Mouse (Mus musculus) testis, postnatal 14 days (tissue): ENCODE measurements around the gene Tead4.
"Not testable (repeated sequence)": the region's sequence is repeated elsewhere in the genome, so short reads cannot be mapped to it uniquely, and the experiment has no call there.

Experiments
- DNase-seq: peaks from one replicate; pipeline ENCODE4 v3.0.0; 2021; ENCODE audit warnings: low spot score

The Tead4 gene

DNA sequence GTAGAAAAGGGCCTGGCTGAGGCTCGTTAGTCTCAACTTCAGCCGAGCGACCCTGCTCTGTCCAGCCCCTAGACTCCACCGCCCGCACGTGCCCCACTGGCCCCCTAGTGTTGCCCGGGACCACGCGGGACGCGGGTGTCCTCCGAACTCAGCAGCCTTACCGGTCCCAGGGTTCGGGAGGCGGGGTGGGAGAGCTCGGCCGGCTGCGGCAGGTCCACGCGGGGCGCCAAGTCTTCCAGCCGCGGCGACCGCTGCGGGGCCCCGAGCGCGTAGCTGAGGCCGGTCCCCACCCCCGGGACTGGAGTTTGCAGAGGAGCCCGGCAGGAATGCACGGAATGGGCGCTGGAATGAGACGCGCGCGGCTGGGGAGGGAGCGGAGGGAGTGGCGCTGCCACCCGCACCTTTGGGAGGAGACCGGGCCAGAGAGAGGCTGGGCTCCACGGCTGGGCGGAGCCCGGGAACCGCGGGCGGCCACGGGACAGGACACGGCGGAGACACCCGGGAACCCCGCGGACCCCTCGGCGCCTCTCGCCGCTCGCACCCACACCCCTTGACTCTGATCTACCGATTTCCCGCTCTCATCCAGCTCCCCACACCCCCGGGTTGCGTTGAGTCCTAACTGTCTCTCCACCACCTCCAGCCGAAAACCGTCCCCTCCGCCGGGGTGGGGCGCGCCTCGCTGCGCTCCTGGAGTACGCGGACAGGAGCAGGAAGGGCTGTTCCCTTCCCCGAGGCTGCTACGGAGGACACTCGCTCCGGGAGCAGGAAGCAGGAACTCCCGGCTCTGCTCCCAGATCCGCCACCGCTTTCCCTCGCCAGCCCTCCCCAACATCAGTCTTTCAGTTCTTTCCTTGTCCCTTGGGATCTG, at the start of gene Tead4:
Gene Tead4, minus strand, starts transcription at position 690 of the 868 bp plus-strand sequence.
- peak; percentile 51 for DNase-seq

DNA sequence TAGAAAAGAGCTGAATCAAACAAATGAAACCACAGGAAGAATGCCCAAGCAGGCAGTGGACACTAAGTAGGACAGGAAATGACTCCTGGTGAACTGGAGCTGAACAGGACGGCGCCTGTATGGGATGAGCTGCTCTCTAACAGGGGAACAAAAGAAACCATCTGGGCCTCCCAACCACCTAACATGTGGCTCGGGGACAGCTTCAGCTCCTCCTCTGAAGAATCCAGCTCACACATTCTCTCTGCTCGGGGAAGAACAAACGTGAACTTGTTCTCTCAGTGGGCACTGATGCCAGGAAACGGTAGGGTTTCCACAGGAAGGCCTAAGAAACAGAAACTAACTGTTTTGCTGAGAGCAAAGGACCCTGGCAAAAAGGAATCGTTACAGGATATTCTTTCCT, 49.1 kb upstream of the Tead4 start:
- DNase-seq: no peak

DNA sequence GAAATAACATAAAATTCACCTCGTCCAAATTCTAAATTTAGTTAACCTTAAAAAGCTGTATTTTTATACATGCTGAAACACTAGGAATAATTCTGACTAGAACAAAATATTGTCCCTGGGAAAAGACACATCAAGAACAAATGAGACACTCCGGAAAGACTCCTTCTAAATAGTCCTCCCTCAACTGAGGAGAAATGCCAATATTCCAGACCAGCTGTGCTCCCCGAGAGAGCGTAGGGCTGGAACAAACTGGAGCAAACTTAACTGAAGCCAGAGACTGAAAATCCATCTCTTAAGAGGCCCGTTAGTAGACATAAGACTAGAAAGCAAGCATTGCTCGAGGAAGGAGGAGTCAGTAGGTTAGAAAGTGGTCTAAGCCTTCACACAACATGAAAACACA, 46.2 kb upstream of the Tead4 start:
- DNase-seq: no peak

DNA sequence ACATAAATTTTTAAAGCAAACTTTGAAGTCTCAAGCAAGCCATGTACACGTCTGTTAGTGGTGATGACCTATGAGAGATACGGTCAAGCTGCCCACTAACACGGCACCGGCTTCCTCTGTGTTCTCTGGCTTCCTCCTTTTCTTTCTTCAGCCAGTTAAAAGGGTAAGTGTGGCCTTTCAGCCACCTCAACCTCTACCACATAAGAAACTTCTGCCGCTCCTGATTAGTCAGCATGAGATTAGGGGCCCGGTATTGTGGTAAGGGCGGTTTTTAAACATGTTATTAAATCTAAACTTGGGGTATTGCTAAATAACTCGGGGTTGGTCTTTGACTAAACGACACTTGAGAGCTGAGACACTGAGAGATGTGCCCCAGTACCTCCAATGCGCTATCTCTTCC, 45.0 kb upstream of the Tead4 start:
- DNase-seq: no peak

DNA sequence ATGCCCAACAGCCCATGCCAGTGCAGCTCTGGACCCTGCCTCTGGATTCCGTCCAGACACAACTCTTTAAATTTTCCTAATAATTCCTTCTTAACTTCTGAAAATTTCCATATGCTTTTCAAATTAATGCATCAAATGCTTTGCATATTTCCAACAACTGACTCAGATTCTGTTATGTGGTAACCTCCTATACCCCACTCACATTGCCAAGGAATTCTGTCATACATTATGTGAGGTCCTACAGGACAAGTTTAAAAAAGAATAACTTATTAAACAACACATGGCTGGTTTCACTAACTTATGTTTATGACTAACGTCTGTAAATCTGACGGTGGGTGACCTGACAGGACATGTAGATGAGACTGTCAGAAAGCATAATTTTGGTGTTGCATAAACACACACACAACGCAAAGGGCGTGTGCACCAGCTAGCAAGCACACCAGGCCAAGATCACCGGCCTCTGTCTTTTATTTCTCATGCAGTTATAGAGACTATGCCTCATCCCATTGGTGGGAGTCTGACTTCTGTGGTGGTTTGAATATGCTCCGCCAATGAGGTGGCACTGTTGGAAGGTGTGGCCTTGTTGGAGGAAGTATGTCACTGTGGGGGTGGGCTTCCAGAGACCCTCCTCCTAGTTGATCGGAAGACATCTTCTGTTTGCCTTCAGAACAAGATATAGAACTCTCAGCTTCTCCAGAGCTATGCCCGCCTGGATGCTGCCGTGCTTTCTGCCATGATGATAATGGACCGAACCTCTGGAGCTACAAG, 41.5 kb upstream of the Tead4 start:
- DNase-seq: no peak

DNA sequence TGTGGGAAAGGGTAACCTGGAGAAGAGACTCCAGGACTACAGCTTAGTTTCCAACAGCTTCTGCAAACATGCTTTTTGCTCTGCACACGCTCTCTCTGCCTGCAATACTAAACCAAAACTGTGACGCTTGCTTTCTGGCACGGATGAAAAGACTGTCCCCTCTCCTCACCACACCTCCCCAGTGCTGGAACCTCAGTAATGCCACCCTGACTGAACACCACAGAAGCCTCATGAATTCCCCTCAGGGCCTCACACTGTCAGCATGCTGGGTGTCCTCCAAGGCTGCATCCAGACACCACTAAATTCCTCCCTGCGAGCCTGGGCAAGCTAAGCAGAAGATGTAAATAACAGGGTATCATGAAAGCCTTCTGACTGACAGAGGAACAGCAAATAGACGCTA, 38.3 kb upstream of the Tead4 start:
- no peak for DNase-seq

DNA sequence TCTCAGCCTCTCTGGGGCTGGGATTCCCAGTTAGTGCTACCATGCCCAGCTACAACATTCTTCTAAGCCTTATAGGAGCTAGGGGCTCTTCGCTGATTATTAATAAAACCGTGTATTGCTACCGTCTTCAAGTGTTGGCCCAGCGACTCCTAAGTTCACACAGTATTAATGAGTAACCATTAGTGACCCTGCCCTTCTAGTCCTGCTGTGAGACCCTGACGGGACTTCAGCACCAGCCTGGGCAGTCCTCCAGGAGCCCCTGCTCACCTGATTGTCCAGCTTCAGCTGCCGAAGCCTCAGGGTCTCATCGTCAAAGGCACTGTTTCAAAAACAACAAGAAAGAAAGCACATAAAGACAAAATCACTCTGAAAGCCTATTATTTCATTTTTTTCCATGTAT, 36.8 kb upstream of the Tead4 start:
- DNase-seq: no peak

DNA sequence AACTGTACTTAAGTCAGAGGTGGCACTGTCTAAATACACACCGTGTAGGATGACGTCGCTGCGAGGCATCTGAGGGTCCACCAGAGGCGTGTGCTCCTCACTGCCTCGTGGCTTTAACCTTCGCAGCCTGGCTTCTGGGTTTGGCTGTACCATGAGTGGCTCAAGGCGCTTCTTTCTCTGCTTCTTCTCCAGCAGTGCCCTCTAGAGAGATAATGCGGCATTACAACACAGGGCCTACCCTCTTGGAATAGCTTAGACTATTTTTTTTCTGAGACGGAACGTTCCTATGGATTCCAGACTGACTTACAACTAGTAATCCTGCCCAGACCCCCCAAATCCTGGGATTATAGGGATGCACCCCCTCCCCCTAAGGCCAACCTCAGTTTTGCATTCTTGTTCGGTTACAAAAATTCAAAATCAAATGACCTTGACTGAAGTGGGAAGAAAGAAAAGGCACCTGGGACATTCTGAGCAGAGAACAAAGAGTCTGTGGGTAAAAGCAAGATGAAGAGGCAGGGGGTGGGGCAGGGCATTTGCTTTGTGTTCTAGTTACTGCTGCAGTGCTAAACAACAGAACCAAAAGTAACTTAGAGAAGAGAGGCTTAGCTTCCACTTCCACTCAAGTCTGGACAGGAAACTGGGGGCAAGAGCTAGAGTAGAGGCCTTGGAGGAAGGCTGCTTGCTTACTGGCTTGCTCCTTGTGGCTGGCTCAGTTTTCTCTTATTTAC, 33.9 kb upstream of the Tead4 start:
- peak; percentile 40 for DNase-seq

DNA sequence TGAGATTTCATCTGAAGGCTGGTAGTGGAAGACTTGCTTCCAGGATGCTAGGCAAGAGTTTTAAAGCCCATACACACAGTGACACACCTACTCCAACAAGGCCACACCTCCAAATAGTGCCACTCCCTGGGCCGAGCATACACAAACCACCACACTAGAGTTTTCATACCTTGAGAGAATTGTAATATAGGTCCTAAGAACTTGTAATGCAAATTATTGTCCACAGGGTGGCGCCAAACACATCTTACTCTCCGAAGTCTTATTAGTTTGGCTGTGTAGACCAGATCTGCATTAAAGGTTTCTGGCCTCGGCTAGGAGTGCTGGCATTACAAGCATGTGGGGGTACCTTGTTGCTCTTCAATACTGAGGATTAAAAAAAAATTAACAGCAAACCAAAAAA, 17.7 kb upstream of the Tead4 start:
- DNase-seq: no peak

DNA sequence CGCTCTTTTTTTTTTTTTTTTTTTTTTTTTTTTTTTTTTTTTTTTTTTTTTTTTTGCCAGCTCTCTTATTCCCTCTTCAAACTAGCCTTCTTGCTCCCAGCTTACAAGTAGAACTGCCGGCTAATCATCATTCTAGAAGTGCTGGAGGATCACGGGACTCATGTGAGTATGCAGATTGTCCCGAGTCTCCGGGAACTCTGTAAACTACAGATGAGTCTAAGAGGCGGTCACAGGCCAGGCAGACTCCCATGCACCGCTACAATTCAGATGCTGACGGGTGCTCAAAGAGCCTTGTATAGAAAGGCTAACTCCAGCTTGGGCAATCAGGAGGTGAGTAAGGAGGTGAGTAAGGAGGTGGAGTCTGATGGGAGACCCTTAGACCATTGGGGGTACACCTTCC, 15.0 kb upstream of the Tead4 start:
- no peak for DNase-seq

DNA sequence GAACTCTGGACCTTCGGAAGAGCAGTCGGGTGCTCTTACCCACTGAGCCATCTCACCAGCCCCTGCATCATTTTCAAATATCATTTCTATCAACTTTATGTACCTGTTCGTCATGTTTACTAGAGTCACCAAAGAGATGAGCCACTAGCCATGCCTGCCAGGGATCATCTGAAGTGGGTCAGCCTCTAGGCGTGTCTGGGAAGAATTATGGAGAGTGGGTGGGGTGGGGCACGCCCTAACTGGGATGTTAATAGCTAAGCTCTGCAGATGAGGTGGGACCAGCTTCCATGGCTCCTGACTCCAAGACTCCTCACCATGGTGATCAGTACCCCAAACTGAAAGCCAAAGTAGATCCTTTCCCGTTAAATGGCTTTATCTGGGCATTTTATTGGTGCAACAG, 14.2 kb upstream of the Tead4 start:
- DNase-seq: no peak

DNA sequence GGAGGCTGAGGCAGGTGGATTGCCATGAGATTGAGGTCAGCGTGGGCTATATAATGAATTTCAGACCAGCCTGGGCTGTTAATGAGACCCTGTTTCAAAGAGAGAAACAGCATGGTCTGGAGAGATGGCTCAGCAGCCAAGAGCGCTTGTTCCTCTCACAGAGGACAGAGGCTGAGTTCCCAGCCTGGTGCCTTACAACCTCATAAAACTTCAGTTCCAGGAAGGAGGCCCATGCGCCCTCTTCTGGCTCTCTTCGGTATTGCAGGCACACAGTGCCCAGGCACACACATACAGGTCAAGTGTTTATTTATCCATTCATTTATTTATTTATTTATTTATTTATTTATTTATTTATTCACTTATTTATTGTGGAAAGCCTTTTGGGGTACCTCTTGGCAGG, 7.7 kb upstream of the Tead4 start:
- peak; percentile 55 for DNase-seq

DNA sequence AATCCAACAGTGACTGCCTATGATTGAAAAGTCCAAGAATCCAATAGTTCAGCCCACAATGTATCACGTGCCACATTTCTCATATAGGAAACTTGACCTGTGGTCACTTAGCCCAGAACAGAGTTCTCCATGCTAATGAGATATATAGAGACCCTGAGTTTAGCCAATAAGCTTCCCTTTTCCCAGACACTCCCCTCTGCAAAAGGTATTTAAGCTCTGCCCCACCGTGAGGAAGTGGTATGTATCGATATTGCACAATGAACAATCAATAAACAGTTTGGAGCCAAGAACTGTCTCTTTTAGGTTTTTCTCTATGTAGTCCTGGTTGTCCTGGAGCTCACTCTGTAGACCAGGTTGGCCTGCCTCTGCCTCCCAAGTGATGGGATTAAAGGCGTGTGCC, 4.2 kb upstream of the Tead4 start:
- DNase-seq: no peak

DNA sequence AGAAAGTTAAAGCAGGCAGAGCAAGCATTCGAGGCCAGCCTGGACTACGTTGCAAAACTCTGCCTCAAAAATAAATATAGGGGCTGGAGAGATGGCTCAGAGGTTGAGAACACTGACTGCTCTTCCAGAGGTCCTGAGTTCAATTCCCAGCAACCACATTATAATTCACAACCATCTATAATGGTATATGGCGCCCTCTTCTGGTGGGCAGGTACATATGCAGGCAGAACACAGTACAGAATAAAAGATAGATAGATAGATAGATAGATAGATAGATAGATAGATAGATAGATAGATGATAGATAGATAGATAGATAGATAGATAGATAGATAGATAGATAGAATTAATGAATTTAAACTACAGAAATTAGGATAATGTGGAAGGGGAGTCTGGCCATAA, 2.0 kb upstream of the Tead4 start:
- DNase-seq: not testable (repeated sequence)

DNA sequence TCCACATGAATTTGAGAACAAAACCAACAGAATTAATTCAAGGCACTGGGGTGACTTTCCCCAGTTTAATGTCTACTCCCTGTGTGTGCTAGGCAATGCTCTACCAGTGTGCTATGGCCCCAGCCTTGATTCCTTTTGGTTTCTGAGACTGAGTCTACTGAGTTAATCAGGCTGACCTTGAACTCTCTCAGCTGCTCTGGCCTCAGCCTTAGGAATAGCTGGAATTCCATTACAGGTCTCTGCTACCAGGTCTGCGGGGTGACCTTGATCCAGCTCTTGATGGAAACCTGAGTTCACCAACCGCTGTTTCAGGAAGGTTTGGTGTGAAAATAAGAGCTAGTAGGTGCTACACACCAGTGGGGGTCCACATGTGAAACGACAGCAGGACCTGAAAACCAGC, 1.3 kb upstream of the Tead4 start:
- no peak for DNase-seq

DNA sequence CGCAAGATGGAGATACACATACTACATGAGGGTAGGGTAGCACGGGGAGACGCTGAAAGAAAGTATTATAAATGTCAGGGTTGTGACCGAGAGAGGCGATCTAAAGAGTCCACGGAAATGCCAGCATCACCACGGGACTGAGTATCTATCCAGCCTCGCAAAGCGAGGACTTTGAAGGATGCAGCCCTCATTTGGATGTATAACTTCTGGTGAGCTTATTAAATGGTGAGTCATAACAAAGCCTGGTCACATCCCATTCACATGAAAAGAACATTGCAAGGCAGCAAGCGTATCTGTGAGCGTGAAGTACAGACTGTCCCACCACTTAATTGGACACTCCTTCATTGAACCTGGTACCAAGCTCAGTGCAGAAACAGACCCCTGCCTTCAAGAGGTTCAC, 835 bp upstream of the Tead4 start:
- DNase-seq: no peak

DNA sequence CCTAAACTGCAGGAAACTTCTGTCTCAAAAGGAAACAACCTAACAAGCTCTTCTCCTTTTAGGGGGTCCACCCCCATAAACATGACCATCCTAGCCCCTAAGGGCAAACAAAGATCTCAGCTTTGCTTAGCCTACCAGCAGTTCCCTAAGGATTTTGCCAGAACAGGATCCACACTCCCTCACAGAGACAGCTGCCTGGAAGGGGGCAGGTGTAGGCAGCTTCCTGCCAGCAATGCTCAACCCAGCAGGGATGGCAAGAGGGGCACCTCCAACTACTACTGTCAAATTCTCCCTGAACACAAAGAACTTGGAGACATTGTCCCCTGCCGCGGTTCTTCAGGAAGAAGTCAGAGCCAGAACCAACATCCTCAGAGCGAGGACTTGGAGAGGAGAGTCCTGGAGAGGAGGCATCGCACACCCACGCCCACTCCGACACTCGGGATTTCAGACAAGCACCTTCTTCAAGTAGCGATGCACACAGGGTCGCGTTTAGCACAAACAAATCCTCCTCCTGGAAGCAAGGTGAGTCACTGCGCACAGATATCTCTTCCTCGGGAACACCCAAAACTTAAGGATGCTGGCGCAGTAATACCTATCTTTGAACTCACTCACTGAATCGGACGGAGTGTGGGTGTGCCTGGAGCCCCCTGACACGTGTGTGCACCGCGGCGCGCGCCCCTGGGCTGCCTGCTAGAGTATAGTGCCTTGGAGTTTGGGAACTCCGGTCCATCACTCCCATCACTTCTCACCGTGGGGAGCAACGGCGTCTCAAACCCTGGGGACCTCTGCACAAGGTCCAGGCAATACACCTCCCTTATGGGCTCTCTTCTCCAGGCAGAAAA, 1.1 kb downstream of the Tead4 start:
- DNase-seq: no peak

DNA sequence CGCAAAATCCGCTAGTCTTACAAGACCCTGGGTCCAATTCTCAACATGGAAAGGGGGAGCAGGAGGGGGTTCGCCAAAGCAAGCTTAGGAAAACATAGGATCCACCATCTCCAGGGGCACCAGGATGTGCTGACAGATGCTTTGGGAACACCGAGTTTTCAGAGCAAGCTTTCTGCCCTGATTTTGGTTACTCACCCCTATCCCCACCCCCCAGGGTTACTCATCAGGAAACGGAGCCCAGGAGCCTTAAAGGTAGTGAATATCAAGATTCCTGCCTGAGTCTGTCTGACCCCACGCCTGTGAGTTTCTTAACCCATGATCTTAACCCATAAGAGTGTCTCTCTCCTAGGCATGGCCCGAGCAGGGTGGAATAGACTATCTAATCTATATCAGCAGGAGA, 2.4 kb downstream of the Tead4 start:
- DNase-seq: no peak

DNA sequence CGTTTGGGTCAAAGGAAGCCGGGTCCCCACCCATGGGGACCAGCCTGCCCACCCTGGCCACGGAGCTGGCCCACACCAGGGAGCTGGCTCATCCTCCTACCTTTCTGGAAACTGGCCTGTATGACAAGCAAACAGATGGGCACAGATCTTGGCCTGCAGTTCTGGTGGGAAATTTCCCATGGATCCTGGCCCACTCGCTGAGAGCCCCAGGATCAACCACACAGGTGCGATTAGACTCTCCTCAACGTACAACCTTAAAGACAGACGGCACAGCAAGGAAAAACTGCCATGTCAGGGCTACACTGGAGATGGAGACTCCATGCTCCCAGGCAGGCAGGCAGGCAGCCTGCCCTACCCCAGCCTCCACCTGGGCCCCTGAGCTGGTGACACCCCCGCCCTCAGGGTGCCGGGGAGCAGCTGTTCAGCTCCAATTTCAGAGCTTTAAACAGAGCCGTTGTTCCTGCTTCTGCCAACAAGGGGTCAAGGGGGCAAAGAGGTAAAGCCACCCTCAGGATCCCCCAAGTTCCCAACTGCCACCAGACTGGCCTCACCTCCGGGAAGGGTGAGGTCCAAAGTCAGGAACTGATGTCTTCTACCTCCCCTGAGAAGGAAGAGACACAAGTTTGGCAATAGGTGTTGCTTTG, 3.8 kb downstream of the Tead4 start:
- DNase-seq: no peak

DNA sequence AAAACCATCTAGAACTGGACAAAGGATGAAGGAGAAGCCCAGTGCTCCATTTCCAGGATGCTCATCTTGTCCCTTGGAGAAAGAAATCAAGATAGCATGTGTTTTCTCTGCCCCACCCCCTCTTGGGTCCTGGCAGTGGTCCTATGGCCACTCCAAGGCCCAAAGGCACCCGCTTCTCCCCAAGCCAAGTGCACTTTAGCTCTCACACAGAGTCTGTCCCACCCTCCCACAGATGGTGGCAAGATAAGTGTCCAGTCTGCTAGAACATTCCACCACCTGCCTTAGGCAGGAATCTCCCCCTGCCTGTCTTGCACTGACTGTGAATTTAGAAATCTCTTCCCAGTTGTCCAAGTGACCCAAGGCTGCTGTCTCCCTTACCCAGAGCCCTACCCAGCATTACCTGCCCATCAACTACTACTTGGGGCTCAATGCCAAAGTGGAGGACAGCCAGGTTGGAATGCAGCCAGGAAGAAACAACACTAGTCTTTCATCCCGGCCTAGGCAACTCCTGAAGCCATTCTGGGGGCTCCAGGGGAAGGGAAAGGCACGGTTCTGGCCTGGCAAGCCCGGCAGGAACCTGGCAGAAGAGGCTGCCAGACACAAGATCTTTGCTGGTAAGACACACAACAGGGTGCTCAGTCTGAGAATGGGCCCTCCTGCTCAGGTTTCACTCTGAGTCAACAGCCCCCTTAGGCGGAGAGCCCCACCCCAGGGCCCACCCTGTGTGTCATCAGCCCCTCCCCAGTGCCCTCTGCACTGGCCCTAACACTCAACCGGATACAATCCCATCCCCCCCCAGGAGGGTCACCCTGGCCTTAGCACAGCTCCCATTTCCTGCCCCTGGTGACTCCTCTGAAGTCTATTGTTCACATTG, 4.5 kb downstream of the Tead4 start:
- DNase-seq: peak; percentile 38
